Mouse (Mus musculus) lung, postnatal 36 days (tissue): ENCODE data around the gene Prss57.
A peak's percentile ranks its signal among the peaks of the same experiment; 100 is the strongest.

ENCODE experiments used
- DNase-seq: peaks from one replicate; pipeline ENCODE4 v3.0.0; 2022; ENCODE audit warnings: mixed read lengths

Gene Prss57

DNA sequence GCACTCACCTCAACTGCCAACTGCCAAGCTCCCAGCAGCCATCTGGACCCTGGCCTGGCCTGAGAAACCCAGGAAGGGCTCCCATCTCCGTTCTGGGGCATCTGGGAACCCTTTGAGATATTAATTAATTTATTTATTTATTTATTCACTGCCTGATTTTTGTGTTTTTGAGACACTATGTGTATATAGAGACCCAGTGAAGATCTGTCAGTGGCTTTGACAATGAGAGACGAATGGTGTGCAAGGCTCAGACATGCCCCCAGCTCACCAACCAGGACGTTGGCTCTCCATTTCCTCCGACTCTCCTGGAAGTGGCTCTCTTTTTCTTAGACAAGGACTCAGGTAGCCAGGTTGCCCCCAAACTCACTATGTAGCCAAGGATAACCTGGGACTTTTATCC is at the start of gene Prss57:
Prss57 (minus strand) TSS at position 101 of the 400 bp plus-strand sequence.
- no peak for DNase-seq

DNA sequence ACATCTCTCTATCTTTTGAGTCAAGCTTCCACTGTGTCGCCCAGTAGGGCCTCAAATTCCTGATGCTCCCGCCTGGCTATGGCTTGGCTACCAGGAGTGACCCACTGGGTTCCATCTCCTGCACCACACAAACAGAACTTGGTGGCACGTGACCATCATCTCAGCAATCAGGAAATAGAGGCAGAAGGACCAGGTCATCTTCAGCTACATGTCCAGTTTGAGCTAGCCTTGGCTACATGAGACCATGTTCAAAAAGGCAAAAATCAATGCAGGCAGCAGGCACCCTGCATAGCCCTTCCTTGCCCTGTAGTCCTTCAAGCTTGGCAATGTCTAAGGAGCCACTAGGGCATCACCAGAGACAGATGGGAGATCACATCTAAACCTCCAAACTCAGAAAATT is 49.3 kb upstream of the Prss57 start:
- no peak for DNase-seq

DNA sequence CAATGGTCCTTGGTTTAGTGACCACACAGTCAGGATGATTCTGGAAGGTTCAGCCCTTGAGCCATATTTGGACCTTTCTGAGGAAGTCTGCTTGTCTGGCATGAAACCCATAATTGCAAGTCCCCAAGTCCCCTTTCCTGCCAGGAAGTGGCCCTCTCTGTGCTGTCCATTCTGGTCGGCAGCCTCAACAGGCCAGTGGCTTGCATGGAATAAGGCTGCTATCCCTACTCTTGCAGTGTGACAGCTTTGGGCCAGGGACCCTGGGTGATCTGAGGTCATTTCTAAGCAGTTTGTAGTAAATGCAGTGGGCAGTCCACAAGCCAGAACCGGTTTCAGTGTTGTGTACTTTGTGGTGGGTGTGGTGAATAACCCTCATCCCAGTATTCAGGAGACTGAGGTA is 47.4 kb upstream of the Prss57 start:
- DNase-seq, result no peak

DNA sequence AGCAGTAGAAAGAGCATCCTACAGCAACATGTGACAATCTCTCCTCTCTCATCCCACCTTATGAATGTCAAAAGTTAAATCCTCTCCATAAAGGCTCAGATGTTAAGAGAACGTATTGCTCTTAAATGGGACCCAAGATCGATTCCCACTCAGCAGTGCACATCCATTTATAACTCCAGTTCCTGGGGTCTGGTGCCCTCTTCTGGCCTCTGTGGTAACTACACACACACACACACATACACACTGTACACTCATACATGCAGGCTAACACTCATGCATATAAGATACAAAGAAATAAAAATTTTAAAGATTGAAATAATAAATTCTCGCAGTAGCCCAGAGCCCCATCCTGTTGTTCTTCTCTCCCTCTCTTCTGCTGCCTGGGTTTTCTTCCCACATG is 46.2 kb upstream of the Prss57 start:
- no peak for DNase-seq

DNA sequence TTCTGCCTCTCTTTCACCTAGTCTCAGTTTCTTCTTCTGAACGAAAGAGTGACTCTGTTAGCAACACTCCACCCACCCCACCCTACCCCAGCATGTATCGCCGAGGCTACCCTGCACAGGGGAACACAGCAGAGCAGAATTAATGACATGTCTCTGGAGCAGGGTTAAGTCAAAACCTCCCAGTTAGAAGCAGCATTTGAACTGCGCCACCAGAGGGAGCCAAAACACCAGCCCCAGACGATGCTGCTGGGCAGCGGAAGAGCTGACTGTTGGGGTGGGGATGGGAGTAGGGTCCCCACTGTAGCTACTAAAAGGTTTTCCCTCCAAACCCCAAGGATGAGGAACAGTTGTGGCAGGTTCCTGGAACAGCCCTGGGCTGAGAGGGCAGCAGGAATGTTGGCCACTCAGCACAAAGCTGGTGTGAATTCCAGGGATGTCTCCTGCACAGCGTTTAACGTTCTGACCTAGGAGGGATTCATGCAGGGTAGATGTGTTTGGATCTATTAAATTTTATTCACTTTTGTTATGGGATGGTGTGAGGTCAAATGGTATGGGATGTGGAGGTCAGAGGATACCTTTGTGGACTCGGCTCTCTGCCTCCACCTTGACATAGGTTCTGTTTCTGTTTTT is 44.1 kb upstream of the Prss57 start:
- DNase-seq, result peak; percentile 81

DNA sequence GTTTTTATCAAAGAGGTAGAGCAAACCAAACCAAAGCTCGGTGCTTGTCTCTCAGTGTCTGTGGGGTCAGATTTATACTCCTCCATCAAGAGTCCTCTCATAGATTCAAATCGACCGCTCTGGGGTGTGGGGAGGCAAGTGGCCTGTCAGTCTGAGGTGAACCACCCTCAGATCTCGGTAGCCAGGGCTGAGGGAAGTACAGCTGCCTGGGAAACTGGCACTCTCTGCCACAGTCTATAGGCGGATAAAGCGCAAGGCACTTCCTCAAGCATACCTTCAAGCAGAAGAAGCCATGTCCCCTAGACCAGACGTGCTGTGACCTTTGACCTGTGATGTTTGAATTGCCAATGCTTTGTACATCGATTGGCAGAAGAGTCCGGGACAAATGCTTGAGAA is 42.0 kb upstream of the Prss57 start:
- DNase-seq, result no peak

DNA sequence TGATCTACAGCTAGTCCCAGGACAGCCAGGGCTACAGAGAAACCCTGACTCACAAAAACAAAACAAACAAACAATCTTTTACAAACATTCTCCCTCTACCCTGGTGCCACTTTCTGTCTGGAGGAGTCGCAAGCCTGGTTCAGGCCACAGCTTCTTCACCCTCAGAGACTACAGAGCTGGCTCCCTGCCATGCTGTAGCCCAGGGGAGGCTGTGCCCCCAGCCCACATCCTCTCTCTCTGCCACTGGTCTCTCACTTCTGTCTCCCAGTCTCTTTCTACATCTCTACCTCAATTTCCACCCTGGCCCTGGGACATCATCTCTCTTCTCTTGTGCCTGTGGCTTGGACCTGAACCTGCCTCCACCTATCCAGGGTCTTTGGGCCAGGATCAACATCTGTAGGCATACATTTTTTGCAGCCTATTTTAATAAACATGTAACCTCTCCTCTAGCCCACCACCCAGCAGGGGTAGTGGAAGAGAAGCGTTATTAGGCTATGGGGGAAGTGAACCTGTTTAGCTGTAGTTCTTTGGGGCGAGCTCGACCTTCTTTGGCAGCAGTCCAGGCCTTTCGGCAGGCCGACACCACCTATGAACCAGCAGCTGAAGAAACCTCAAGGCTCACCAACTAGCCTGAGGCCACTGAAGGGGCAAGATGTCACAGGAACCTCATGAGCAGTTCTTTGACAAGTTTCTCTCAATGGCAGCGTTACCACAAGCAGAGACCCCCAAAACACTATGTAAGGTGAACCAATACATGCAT is 41.4 kb upstream of the Prss57 start:
- DNase-seq, result no peak

DNA sequence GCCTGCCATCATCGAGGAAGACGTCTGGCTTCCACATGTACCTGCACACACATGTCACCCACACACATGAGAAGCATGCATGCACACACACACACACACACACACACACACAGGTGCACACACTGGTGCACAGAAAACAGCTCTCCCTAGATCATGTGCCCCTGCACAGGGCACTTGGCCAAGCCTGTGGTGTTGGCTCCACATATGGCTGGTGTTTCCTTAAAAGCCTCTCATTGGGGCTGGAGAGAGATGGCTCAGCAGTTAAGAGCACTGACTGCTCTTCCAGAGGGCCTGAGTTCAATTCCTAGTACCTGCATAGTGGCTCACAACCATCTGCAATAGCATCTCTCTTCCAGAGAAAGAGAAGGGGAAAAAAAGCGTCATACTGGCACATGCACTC is 40.8 kb upstream of the Prss57 start:
- DNase-seq, result no peak

DNA sequence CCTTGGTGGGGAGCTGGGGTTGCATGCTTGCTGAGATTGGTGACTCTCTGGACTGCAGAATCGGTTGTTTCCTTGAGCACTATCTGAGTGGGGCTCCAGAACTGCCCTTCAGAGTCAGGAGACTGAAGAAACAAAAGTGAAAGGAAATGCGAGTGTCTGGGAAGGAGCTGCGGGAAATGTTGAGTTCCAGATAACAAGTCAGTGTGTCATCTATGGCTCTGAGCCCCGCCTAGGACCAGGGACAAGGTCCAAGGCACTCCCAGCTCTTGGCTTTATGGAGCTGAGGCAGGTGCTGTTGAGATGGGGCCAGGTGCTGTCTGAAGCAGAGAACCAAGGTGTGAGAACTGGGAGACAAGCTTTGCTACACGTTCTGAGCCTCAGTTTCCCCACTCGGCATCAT is 33.7 kb upstream of the Prss57 start:
- DNase-seq, result peak; percentile 73

DNA sequence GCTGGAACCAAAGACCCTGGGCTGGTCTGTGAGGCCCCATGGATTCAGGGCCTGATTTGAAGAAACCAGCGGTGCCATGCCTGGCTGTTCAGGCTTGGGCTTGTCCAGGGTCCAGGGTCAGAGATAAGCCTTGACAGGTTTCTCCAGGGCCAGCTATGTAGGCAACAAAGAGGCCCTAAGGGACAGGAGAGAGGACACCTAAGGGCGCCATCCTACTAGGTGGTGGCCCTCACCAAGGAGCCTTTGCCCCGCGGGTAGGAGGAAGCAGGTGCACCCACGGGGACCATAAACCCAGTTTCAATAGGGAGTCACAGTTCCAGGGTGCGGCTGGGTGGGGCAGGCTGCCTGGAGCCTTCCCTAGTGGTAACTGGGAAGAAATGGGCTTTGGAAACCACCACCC is 32.2 kb upstream of the Prss57 start:
- no peak for DNase-seq

DNA sequence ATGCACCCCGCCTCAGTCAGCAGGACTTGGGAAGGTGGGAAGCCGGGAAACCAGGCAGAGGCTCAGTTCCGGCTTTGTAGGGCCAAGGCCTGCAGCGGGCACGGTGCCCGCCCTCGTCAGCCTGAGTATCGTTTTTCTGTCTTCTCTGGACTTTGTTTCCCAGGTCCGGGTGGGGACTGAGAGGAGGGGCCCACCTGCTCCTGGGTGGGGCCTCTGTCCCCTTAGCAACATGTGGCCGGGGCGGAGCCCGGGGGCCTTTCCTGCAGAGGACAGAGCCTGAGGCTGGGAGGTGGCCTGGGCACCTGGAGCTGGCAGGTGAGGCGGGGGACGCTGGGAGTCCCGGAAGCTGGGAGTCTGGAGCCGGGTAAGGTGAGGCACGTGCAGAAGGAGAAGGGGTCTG is 31.6 kb upstream of the Prss57 start:
- DNase-seq, result peak; percentile 46

DNA sequence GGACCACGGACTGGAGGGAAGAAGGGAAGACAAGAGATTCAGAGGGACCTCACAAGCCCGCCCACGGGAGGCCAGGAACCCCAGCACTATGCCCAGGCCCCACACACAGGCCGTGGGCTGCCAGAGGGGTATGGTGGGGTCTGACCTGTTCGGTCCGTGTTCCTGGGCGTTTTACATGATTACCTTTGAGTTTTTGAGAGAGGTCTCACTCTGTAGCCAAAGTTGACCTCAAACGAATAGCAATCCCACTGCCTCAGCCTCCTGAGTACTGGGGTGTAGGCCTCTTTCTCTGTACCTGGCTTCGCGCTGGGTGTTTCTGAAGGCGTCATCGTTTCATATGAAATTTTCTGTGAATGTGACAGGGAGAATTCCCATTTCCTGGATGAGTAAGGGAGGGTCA is 31.0 kb upstream of the Prss57 start:
- no peak for DNase-seq

DNA sequence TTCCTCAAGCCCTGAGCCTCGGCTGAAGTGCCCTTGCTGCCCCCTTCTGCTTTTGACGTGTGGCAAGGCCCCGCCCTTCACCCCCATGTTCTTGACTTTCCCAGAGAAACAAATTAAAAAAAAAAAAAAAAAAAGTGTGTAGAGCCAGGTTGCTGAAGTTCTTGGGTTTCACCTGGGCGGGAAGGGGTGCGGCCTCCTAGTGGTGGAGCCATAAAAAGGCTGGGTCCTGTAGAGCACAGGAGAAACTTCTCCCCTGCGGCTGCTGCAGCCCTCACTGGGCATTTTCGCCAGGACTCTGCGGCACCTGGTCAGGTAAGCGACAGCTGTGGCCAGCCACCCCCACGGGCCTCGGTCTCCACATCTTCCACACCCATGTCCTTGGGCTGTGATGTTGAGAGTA is 30.0 kb upstream of the Prss57 start, which contains the start of gene Misp:
Misp (plus strand) TSS at position 208 of the 400 bp plus-strand sequence.
- peak; percentile 38 for DNase-seq

DNA sequence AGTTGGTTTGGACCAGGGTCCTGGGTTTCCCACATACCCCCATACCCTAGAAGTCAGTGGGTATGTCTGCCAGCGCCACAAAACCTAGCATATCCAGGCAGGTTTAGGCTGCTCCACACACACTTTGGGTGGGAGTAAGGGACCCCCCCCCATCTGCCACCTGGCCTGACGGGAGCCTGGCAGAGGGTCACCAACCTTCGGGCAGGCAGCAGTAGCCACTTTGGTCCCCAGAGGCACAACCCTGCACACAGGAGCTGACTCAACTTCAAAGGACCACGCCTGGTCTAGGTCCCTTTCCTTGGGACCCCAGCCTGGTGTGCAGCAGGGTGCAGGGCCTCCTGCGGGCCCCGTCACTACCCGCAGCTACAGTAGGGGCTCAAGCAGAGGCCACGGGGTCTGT is 29.5 kb upstream of the Prss57 start:
- no peak for DNase-seq

DNA sequence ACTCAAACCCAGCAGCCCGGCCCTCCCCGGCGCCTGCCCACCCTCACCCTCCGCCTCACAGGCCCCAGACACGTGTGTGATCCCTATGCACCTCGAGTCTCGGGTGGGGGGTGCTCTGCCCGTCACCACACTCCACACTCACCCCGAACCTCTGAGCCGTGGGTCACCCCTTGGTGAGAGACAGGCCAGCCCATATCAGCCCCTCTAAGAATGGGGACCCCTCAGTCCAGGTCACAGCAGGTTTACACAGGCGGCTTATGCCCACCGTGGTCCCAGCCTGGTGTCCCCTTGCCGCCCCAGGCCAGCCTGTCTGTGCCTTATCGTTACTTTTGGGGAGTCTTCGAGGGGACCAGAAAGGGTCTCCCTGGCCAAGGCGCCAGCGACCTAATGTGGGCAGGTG is 28.8 kb upstream of the Prss57 start:
- DNase-seq, result no peak

DNA sequence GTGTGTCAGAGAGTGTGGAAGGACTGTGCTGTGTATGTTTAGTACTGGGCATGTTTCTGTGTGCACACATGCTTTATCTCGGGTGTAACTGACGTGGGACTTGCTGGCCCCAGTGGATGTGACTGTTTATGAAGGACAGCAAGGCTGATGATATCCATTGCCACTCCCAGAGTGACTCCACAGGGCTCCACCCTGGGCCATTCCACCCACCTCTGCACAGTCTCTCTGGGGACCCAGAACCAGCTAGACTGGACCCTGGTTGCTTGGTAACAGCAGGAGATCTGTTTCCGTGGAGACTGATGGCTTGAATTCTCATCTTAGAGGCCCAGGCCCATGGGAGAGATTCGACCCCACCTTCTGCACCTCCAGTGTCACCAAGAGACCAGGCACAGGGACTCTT is 27.5 kb upstream of the Prss57 start:
- no peak for DNase-seq

DNA sequence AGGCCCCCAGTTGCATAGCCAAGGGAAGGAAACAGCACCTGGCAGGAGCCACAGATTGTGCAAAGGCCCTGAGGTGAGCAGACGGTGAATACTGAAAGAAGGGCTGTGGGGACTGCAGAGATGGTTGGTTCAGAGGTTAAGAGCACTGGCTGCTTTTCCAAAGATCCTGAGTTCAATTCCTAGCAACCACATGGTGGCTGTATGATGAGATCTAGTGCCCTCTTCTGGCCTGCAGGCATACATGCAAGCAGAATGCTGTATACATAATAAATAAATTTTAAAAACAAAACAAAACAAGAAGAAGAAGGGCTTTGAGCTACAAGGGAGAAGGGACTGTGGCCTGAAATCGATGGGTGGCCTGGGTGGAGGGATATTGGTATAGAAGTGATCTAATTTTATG is 26.4 kb upstream of the Prss57 start:
- DNase-seq, result no peak

DNA sequence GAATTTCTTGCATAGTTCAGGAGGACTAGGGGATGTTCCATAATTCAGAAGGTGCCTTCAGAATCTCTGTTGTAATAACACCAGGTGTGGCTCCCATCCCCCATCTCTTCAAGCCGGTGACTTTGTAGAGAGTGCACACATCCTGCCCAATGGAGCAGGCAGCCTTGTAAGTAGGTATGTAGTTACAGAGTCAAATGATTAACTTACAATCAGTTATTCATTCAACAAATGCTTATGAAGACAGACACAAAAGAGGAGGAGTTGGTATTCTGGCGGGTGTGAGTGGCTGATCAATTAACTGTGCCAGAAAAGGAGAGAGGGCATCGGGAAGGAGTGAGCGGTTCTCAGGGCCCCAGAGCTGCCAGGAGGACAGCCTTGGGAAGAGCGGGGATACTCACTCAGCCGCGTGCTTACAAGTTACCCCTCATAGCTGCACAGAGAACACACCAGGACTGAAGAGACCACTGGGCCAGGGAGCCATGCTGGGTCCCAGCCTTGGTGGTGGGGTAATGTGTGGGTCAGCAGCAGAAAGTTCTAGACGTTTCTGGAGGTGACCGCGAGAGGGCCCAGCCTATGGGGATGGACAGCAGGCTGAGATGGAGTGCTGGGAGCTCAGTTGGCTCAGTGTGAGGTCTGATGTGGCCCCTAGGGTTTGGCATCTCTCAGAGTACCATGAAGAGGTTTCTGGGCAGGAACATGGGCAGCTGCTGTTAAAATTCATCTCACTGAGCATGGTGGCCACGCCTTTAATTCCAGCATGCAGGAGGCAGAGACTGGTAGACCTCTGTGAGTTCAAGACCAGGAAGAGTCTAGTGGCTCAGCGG is 25.1 kb upstream of the Prss57 start:
- DNase-seq, result no peak

DNA sequence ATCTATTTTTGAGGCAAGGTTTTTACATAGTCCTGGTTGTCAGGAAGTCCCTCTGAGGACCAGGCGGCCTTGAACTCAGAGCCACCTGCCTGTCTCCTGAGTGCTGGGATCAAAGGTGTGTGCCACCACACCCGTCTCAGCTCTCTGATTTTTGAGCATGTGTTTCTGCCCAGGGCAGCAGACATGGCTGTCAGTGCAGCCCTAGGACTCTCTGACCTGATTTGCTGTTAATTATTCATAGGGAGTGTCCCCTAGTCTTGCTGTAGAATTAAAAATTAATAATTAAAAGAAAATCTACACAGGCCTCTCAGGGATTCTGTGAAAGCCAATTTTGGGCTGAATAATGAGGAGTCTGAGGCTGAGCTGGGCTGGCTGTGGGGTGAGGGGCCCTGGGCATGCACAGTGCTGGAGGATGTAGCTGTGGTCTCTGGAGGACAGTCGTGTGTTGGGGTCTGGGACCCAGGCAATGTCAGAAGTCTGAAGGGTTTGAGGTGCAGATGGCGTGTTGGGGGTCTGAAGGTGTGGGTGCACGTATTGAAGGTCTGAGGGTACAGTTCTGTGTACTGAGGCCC is 23.6 kb upstream of the Prss57 start:
- no peak for DNase-seq

DNA sequence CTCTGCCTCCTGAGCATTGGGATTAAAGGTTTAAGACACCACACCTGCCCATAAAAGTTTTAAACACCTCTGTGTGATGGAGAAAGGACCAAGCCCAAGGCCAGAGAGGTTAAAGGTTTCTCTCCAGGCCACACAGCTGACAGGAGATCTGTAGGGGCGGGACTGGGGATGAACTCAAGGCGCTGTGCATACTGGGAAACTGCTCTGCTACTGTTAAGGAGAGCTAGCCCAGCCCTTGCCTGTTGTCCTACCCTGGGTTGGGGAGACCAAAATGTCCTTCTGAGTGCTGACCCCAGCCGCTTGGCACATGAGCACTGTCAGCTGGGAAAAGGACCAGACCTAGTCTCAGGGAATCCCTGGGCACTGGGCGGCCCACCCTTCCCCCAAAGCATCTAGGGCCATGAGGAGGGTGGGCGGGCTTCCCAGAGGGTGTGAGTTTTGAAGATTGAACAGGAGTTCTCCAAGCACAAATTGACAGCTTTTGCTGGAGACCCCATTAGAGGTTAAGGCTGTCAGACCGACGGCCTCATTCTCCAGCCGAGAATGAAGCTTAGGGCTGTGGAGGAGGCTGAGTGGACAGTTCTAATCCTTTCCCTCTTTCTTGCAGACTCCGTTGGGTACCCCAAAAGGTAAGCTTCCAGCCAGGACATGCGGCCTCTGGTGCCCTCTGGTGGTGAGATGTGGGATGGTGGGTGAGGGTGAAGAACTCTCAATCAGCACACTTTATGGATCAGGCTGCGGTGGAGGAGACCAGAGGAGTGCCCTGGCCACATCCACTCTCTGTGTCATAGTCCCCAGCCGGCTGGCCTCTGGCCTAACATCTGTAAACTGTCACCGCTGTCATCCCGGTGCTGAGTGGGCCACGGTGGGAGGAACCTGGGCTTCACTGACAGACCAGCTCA is 21.2 kb upstream of the Prss57 start:
- peak; percentile 89 for DNase-seq

DNA sequence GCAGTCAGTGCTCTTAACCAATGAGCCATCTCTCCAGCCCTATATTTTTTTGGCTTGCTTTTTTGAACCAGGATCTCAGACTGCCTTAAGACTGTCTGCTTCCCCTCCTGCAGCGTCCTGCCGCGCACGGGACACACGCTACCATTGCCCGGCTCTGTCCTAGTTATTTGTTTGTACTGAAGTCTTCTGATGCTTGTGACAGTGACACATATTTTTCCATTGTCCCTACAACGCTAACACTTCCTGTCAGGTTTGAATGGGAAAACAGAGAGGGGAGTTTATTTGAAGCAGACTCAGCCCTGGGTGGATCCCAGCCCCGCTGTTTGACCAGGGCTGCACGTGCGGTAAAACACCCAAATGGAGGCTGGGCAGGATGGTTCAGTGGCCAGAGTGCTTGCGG is 18.0 kb upstream of the Prss57 start:
- peak; percentile 57 for DNase-seq

DNA sequence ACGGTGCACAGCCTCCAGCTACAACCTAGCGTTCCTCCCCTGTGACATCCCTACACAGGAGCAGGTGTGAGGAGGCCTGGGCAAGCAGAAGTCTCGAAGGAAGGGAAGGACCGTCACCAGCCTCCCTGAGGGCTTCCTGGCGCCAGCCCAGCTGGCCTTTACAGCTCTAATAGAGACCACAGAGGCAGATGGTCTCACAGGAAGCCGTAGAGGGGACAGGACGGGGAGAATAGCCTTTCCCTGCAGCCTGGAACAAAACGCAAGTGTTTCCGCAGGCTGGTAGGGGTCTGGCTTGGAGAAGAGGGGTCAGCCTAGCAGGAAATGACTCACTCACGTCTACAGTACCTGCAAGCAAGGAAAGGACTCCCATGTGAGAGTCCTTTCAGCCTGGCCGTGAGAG is 17.1 kb upstream of the Prss57 start:
- DNase-seq, result no peak
